Mouse (Mus musculus): ENCODE data around the gene Serpinb2. TPM values are rescaled to one million over a fixed set of nuclear protein-coding genes. Genes with fewer than 3 reads are reported as not detected.

The Serpinb2 gene
- polyA plus RNA-seq, 1 experiment = 3.1 TPM

- DNase-seq = no peak
- H3K4me3 ChIP-seq (ENCODE audit: control insufficient read depth, insufficient read depth, low read length) = no peak overlapping the region
- no peaks in the 10 kb centered on the region for H3K27me3 ChIP-seq (ENCODE audit: control insufficient read depth, insufficient read depth, low read length)
- no peaks in the 10 kb centered on the region for H3K4me1 ChIP-seq (replicated peaks; ENCODE audit: control insufficient read depth, insufficient read depth, low read length)
- H3K36me3 ChIP-seq (ENCODE audit: control insufficient read depth, insufficient read depth, low read length) = no peaks in the 10 kb centered on the region
- TF ChIP-seq POLR2A (IDR thresholded peaks at IDR 0.05; ENCODE audit: control insufficient read depth, extremely low read depth, insufficient read depth, low read length, poor library complexity) (no peak), CTCF (IDR thresholded peaks at IDR 0.05; ENCODE audit: borderline replicate concordance, control insufficient read depth, extremely low read depth, insufficient read depth, low read length, poor library complexity) (no peak)
- no peak overlapping the region for H3K27ac ChIP-seq (ENCODE audit: control insufficient read depth, insufficient read depth, low read length)
Measured at GRCm38 (mm10) chr1:107565644-107566043, 54.4 kb downstream of the Serpinb2 start.

DNA sequence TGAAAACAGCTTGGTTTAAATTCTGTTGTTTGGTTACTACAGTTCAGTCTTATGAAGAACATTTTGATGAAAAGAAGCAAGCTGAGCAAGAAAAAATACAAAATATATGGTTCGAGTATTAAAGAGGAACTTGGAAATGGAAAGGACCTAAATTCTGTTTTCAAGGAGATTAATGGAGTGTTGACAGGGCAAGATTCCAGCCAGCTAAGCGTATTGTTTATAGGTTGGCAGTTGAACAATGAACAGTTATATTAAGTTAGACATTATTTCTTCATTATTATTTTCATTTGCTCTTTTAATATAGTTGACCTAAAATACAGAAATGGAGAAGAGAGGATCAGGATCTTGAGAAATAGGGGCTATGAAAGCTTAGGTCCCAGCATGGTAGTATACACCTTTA, 64.9 kb downstream of the Serpinb2 start:
- H3K27ac ChIP-seq (ENCODE audit: control insufficient read depth, insufficient read depth, low read length) = no peak overlapping the region
- DNase-seq = no peak
- WGBS = 75% methylated on average over 2 of the region's 2 CpGs
- no peaks in the 10 kb centered on the region for H3K4me1 ChIP-seq (replicated peaks; ENCODE audit: control insufficient read depth, insufficient read depth, low read length)
- no peak overlapping the region for H3K4me3 ChIP-seq (ENCODE audit: control insufficient read depth, insufficient read depth, low read length)
- TF ChIP-seq POLR2A (IDR thresholded peaks at IDR 0.05; ENCODE audit: control insufficient read depth, extremely low read depth, insufficient read depth, low read length, poor library complexity) (no peak), CTCF (IDR thresholded peaks at IDR 0.05; ENCODE audit: borderline replicate concordance, control insufficient read depth, extremely low read depth, insufficient read depth, low read length, poor library complexity) (no peak)
- H3K27me3 ChIP-seq (ENCODE audit: control insufficient read depth, insufficient read depth, low read length) = no peaks in the 10 kb centered on the region
- no peaks in the 10 kb centered on the region for H3K36me3 ChIP-seq (ENCODE audit: control insufficient read depth, insufficient read depth, low read length)

DNA sequence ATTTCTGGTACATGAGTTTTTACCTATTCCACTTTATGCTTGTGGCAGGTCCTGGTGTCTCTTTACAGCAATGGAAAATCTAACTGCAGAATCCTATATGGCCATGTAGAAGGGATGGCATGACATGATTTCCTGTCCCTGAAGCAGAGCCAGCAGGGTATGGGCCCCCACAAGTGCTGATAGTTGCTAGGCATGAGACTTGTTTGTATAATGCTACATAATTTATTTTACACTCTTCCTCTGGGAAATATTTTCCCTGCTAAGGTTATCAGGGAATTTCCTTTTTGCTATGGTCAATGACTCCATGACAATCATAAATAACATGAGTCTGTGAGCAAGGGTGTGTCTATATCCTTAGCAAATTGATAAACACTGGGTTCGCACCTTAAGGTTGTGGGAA, 66.3 kb downstream of the Serpinb2 start:
- DNase-seq = no peak
- WGBS = 96% methylated on average over 1 of the region's 1 CpGs
- TF ChIP-seq POLR2A (IDR thresholded peaks at IDR 0.05; ENCODE audit: control insufficient read depth, extremely low read depth, insufficient read depth, low read length, poor library complexity) = no peak
- TF ChIP-seq CTCF (IDR thresholded peaks at IDR 0.05; ENCODE audit: borderline replicate concordance, control insufficient read depth, extremely low read depth, insufficient read depth, low read length, poor library complexity) = no peak
- no peaks in the 10 kb centered on the region for H3K27me3 ChIP-seq (ENCODE audit: control insufficient read depth, insufficient read depth, low read length)
- H3K36me3 ChIP-seq (ENCODE audit: control insufficient read depth, insufficient read depth, low read length) = no peaks in the 10 kb centered on the region
- H3K4me1 ChIP-seq (replicated peaks; ENCODE audit: control insufficient read depth, insufficient read depth, low read length) = no peaks in the 10 kb centered on the region
- no peak overlapping the region for H3K4me3 ChIP-seq (ENCODE audit: control insufficient read depth, insufficient read depth, low read length)
- H3K27ac ChIP-seq (ENCODE audit: control insufficient read depth, insufficient read depth, low read length) = no peak overlapping the region

DNA sequence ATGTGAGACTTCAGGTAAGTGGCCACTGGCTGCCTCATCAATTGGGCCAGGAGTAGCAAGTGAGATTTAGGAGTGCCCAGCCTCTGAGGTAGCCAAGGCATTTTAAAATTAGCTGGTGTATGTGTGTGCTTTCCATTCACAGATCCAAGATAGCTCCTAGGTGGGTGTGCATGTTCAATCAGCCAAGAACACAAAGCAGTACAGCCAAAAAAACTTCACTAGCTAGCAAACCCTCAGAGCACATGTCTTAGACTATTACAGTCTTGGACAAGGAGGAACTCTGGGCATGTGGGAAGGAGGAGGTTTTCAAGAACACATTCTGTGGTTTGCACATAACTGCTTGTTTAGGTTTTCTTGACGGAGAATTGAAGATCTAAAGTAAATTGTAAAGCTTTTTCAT, 70.0 kb downstream of the Serpinb2 start:
- no peaks in the 10 kb centered on the region for H3K36me3 ChIP-seq (ENCODE audit: control insufficient read depth, insufficient read depth, low read length)
- TF ChIP-seq CTCF (IDR thresholded peaks at IDR 0.05; ENCODE audit: borderline replicate concordance, control insufficient read depth, extremely low read depth, insufficient read depth, low read length, poor library complexity) (no peak), POLR2A (IDR thresholded peaks at IDR 0.05; ENCODE audit: control insufficient read depth, extremely low read depth, insufficient read depth, low read length, poor library complexity) (no peak)
- DNase-seq = no peak
- H3K27me3 ChIP-seq (ENCODE audit: control insufficient read depth, insufficient read depth, low read length) = no peaks in the 10 kb centered on the region
- H3K27ac ChIP-seq (ENCODE audit: control insufficient read depth, insufficient read depth, low read length) = no peak overlapping the region
- no peaks in the 10 kb centered on the region for H3K4me1 ChIP-seq (replicated peaks; ENCODE audit: control insufficient read depth, insufficient read depth, low read length)
- WGBS = 33% methylated on average over 1 of the region's 1 CpGs
- H3K4me3 ChIP-seq (ENCODE audit: control insufficient read depth, insufficient read depth, low read length) = no peak overlapping the region

- Histone ChIP-seq H3K27me3 (ENCODE audit: control insufficient read depth, insufficient read depth, low read length) (no peaks in the 10 kb centered on the region), H3K4me1 (replicated peaks; ENCODE audit: control insufficient read depth, insufficient read depth, low read length) (no peaks in the 10 kb centered on the region), H3K27ac (ENCODE audit: control insufficient read depth, insufficient read depth, low read length) (no peak overlapping the region), H3K4me3 (ENCODE audit: control insufficient read depth, insufficient read depth, low read length) (no peak overlapping the region), H3K36me3 (ENCODE audit: control insufficient read depth, insufficient read depth, low read length) (no peaks in the 10 kb centered on the region)
- TF ChIP-seq POLR2A (IDR thresholded peaks at IDR 0.05; ENCODE audit: control insufficient read depth, extremely low read depth, insufficient read depth, low read length, poor library complexity) = no peak
- TF ChIP-seq CTCF (IDR thresholded peaks at IDR 0.05; ENCODE audit: borderline replicate concordance, control insufficient read depth, extremely low read depth, insufficient read depth, low read length, poor library complexity) = no peak
- no peak for DNase-seq
Measured at GRCm38 (mm10) chr1:107582900-107583299, 71.7 kb downstream of the Serpinb2 start.

- DNase-seq = no peak
- Histone ChIP-seq H3K27me3 (ENCODE audit: control insufficient read depth, insufficient read depth, low read length) (no peaks in the 10 kb centered on the region), H3K4me3 (ENCODE audit: control insufficient read depth, insufficient read depth, low read length) (no peak overlapping the region), H3K36me3 (ENCODE audit: control insufficient read depth, insufficient read depth, low read length) (no peaks in the 10 kb centered on the region), H3K27ac (ENCODE audit: control insufficient read depth, insufficient read depth, low read length) (no peak overlapping the region), H3K4me1 (replicated peaks; ENCODE audit: control insufficient read depth, insufficient read depth, low read length) (no peaks in the 10 kb centered on the region)
- TF ChIP-seq CTCF (IDR thresholded peaks at IDR 0.05; ENCODE audit: borderline replicate concordance, control insufficient read depth, extremely low read depth, insufficient read depth, low read length, poor library complexity) (no peak), POLR2A (IDR thresholded peaks at IDR 0.05; ENCODE audit: control insufficient read depth, extremely low read depth, insufficient read depth, low read length, poor library complexity) (no peak)
- 3% methylated on average over 1 of the region's 1 CpGs for WGBS
Measured at GRCm38 (mm10) chr1:107583958-107584376, 72.7 kb downstream of the Serpinb2 start.

DNA sequence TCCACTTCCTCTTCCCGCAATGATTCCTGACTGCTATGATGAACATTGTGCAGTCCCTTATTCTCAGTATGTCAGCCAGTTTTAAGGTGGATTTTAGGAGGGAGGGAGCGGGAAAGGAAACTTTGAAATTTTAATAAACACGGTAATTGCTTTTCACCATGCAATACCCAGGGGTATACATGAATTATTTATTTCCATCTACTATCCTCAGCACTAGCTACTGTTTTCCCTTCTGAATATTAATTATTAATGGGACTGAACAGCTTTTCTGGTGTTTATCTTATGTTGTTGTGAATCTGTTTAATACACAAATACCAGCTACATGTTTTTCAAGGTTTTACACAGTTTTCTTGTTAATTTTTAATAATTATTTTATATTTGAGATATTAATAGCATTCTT, 73.7 kb downstream of the Serpinb2 start:
- Histone ChIP-seq H3K4me3 (ENCODE audit: control insufficient read depth, insufficient read depth, low read length) (no peak overlapping the region), H3K36me3 (ENCODE audit: control insufficient read depth, insufficient read depth, low read length) (no peaks in the 10 kb centered on the region), H3K27ac (ENCODE audit: control insufficient read depth, insufficient read depth, low read length) (no peak overlapping the region), H3K27me3 (ENCODE audit: control insufficient read depth, insufficient read depth, low read length) (no peaks in the 10 kb centered on the region), H3K4me1 (replicated peaks; ENCODE audit: control insufficient read depth, insufficient read depth, low read length) (no peaks in the 10 kb centered on the region)
- WGBS = 89% methylated on average over 3 of the region's 3 CpGs
- TF ChIP-seq POLR2A (IDR thresholded peaks at IDR 0.05; ENCODE audit: control insufficient read depth, extremely low read depth, insufficient read depth, low read length, poor library complexity) (no peak), CTCF (IDR thresholded peaks at IDR 0.05; ENCODE audit: borderline replicate concordance, control insufficient read depth, extremely low read depth, insufficient read depth, low read length, poor library complexity) (no peak)
- no peak for DNase-seq

Other genes with a start within 250 kb of the Serpinb2 start
- not detected in 2 replicates for gene Serpinb3b, start 233.1 kb upstream of the Serpinb2 start, polyA plus RNA-seq (2012; rRNA removed)
- gene Serpinb3c, start 233.1 kb upstream of the Serpinb2 start, polyA plus RNA-seq (2012; rRNA removed) = 0.08 and 0.18 TPM in 2 replicates
- gene Serpinb11, start 150.2 kb upstream of the Serpinb2 start, polyA plus RNA-seq (2012; rRNA removed) = 0.24 and 0.40 TPM in 2 replicates
- 0.14 and 1.0 TPM in 2 replicates for gene Serpinb7, start 111.8 kb upstream of the Serpinb2 start, polyA plus RNA-seq (2012; rRNA removed)
- gene Serpinb8, start 78.6 kb downstream of the Serpinb2 start, polyA plus RNA-seq (2012; rRNA removed) = 0.37 and 1.6 TPM in 2 replicates